Mouse (Mus musculus): ENCODE measurements at regions not wholly inside any gene's neighbourhood (a gene's known extent, or its start where the extent isn't known, plus 50 kb on each side); places are given as distances from the start of the nearest gene placed in this dataset.
"Not testable (repeated sequence)": the region's sequence is repeated elsewhere in the genome, so short reads cannot be mapped to it uniquely, and the experiment has no call there.

- no peak for DNase-seq (ENCODE audit: low read depth in 1 of 2, low spot score in 2 of 2)
These were observed 102.0 kb upstream of the Fam78b start for GRCm38 (mm10) chr1:166899238-166899637.

- DNase-seq (ENCODE audit: low read depth in 1 of 2, low spot score in 2 of 2): no peak
These were observed 101.2 kb upstream of the Fam78b start for GRCm38 (mm10) chr1:166900028-166900427.

GRCm38 (mm10) chr1:166900441-166901161, 100.6 kb upstream of the Fam78b start:
- DNase-seq (ENCODE audit: low read depth in 1 of 2, low spot score in 2 of 2): no peak

- DNase-seq (ENCODE audit: low read depth in 1 of 2, low spot score in 2 of 2): no peak
These were observed 99.6 kb upstream of the Fam78b start for GRCm38 (mm10) chr1:166901574-166901973.

GRCm38 (mm10) chr1:166903417-166903816, 97.8 kb upstream of the Fam78b start:
- DNase-seq (ENCODE audit: low read depth in 1 of 2, low spot score in 2 of 2): no peak

- no peak for DNase-seq (ENCODE audit: low read depth in 1 of 2, low spot score in 2 of 2)
These were observed 92.9 kb upstream of the Fam78b start for GRCm38 (mm10) chr1:166908231-166908805.

GRCm38 (mm10) chr1:166912195-166912594, 89.0 kb upstream of the Fam78b start:
- DNase-seq (ENCODE audit: low read depth in 1 of 2, low spot score in 2 of 2): not testable (repeated sequence)

- DNase-seq (ENCODE audit: low read depth in 1 of 2, low spot score in 2 of 2): no peak
These were observed 78.1 kb upstream of the Fam78b start for GRCm38 (mm10) chr1:166922911-166923712.

GRCm38 (mm10) chr1:166923713-166923975, 77.6 kb upstream of the Fam78b start:
- DNase-seq (ENCODE audit: low read depth in 1 of 2, low spot score in 2 of 2): no peak

GRCm38 (mm10) chr1:166924126-166924525, 77.1 kb upstream of the Fam78b start:
- no peak for DNase-seq (ENCODE audit: low read depth in 1 of 2, low spot score in 2 of 2)

GRCm38 (mm10) chr1:166926078-166926477, 75.1 kb upstream of the Fam78b start:
- no peak for DNase-seq (ENCODE audit: low read depth in 1 of 2, low spot score in 2 of 2)

- not testable (repeated sequence) for DNase-seq (ENCODE audit: low read depth in 1 of 2, low spot score in 2 of 2)
These were observed 61.5 kb upstream of the Fam78b start for GRCm38 (mm10) chr1:166939744-166940143.

- DNase-seq (ENCODE audit: low read depth in 1 of 2, low spot score in 2 of 2): not testable (repeated sequence)
These were observed 60.8 kb upstream of the Fam78b start for GRCm38 (mm10) chr1:166940146-166941076.

- no peak for DNase-seq (ENCODE audit: low read depth in 1 of 2, low spot score in 2 of 2)
These were observed 59.0 kb upstream of the Fam78b start for GRCm38 (mm10) chr1:166942201-166942600.

GRCm38 (mm10) chr1:166944540-166944939, 56.7 kb upstream of the Fam78b start:
- DNase-seq (ENCODE audit: low read depth in 1 of 2, low spot score in 2 of 2): no peak

GRCm38 (mm10) chr1:166947844-166948702, 53.1 kb upstream of the Fam78b start:
- DNase-seq (ENCODE audit: low read depth in 1 of 2, low spot score in 2 of 2): no peak
